Mouse (Mus musculus): ENCODE data around the gene Zfp2.

DNA sequence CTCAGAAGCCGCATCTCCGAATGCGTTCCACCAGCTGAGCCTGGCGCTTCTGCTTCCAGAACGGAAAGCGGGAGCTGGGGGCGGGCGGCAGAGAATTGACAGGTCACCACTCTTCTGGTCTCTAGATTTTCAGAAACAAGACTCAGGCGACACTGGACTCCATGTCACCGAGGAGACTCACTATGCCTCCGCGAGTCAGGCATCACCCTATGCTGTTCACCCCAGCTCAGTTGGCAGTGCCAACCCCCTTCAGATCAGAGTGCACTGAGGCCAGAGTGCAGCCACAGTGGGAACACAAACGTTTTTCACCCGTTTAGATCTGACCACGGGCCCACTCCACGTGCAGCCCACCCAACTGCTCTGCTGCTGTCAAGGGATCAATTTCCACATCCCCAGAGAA, 15.1 kb upstream of the Zfp2 start:
- TF ChIP-seq CTCF (IDR thresholded peaks at IDR 0.05; ENCODE audit: borderline replicate concordance, control insufficient read depth, extremely low read depth, insufficient read depth, low read length, poor library complexity) (no peak), POLR2A (IDR thresholded peaks at IDR 0.05; ENCODE audit: control insufficient read depth, extremely low read depth, insufficient read depth, low read length, poor library complexity) (no peak)
